Mouse (Mus musculus): Measurements from ENCODE around the gene Zfp536. TPM values are rescaled to one million over a fixed set of nuclear protein-coding genes. Genes with fewer than 3 reads are reported as not detected.

Gene Zfp536
- polyA plus RNA-seq, 1 experiment from 2014 or later = 9.2 TPM

- no peak overlapping the region for H3K4me2 ChIP-seq (replicated peaks; ENCODE audit: low read depth, low read length)
- WGBS = 78% methylated on average over 7 of the region's 7 CpGs
- no peak for ATAC-seq (ENCODE audit: low FRiP score, low TSS enrichment)
Observed at GRCm38 (mm10) chr7:37630410-37630809, 143.0 kb downstream of the Zfp536 start.

DNA sequence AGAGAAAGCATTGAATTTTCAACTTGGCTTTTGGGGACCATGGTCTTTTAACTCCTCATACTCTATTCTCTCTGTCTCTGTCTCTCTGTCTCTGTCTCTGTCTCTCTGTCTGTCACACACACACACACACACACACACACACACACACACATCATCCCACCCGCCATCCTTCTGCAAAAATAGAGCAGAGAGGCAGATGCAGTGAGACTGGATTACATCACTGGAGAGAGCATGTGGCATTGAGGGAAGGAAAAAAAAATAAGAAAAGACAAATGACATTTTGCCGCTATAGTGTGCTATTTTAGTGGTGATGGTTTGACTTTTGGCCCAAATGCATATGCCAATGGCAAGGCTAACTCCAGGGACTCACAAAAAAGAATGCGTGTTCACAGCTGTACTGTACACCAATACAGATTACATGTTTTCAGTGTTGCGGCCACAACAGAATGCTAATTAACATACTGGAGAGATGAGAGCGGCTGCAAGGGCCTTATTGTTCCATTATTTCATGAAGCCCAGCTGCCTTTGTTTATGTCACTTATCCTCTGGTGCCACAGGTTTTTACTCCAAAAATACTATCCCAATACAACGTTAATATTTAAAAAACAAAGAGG, 145.4 kb downstream of the Zfp536 start:
- Histone ChIP-seq H3K4me2 (replicated peaks; ENCODE audit: low read depth, low read length) (no peak overlapping the region), H3K9ac (ENCODE audit: low read depth, low read length) (no peak overlapping the region), H3K4me1 (ENCODE audit: control insufficient read depth, insufficient read depth, low read length) (0 out of 2 replicates have a peak, but pooled peaks cover 3% of the 10 kb centered on the region), H3K27ac (ENCODE audit: low read depth, low read length) (no peak overlapping the region), H3K36me3 (ENCODE audit: control insufficient read depth, insufficient read depth, low read length) (no peaks in the 10 kb centered on the region), H3K9me3 (ENCODE audit: control insufficient read depth, low read length) (no peaks in the 10 kb centered on the region), H3K27me3 (ENCODE audit: control insufficient read depth, insufficient read depth, low read length) (peaks cover 7% of the 10 kb centered on the region), H3K4me3 (ENCODE audit: low read length) (no peak overlapping the region)
- WGBS = 86% methylated on average over 6 of the region's 6 CpGs
- ATAC-seq (ENCODE audit: low FRiP score, low TSS enrichment) = no peak

More at GRCm38 (mm10) chr7:37630410-37630809, 143.0 kb downstream of the Zfp536 start:
- Histone ChIP-seq H3K36me3 (ENCODE audit: control insufficient read depth, insufficient read depth, low read length) (no peaks in the 10 kb centered on the region), H3K4me1 (ENCODE audit: control insufficient read depth, insufficient read depth, low read length) (no peaks in the 10 kb centered on the region), H3K27ac (ENCODE audit: low read depth, low read length) (no peak overlapping the region), H3K9ac (ENCODE audit: low read depth, low read length) (no peak overlapping the region), H3K9me3 (ENCODE audit: control insufficient read depth, low read length) (no peaks in the 10 kb centered on the region), H3K27me3 (ENCODE audit: control insufficient read depth, insufficient read depth, low read length) (peaks cover 4% of the 10 kb centered on the region), H3K4me3 (ENCODE audit: low read length) (no peak overlapping the region)

DNA sequence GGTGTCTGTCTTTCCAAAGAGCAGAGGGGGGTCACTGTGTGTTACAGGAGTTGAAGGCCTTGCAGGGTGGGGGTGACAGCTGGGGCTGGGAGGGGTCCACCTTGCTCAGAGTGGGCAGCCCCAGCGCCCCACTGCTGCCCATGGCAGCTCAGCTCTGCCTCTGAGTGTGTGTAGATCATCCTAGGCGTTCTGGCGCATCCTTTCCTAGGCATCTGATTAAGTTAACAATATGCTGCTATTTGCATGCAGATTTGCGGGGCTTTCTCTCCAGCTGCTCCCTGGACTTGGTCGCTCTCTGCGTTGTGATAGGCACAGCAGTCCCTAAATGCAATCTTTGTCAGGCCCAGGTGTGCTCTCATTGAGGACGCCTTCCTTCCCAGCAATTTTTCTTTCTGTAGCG, 147.7 kb downstream of the Zfp536 start:
- peaks cover 9% of the 10 kb centered on the region for H3K27me3 ChIP-seq (ENCODE audit: control insufficient read depth, insufficient read depth, low read length)
- no peak overlapping the region for H3K4me3 ChIP-seq (ENCODE audit: low read length)
- H3K4me1 ChIP-seq (ENCODE audit: control insufficient read depth, insufficient read depth, low read length) = 0 out of 2 replicates have a peak, but pooled peaks cover 3% of the 10 kb centered on the region
- no peak for ATAC-seq (ENCODE audit: low FRiP score, low TSS enrichment)
- H3K36me3 ChIP-seq (ENCODE audit: control insufficient read depth, insufficient read depth, low read length) = no peaks in the 10 kb centered on the region
- H3K9me3 ChIP-seq (ENCODE audit: control insufficient read depth, low read length) = no peaks in the 10 kb centered on the region
- H3K27ac ChIP-seq (ENCODE audit: low read depth, low read length) = no peak overlapping the region
- WGBS = 49% methylated on average over 8 of the region's 8 CpGs
- H3K9ac ChIP-seq (ENCODE audit: low read depth, low read length) = no peak overlapping the region
- H3K4me2 ChIP-seq (replicated peaks; ENCODE audit: low read depth, low read length) = no peak overlapping the region

DNA sequence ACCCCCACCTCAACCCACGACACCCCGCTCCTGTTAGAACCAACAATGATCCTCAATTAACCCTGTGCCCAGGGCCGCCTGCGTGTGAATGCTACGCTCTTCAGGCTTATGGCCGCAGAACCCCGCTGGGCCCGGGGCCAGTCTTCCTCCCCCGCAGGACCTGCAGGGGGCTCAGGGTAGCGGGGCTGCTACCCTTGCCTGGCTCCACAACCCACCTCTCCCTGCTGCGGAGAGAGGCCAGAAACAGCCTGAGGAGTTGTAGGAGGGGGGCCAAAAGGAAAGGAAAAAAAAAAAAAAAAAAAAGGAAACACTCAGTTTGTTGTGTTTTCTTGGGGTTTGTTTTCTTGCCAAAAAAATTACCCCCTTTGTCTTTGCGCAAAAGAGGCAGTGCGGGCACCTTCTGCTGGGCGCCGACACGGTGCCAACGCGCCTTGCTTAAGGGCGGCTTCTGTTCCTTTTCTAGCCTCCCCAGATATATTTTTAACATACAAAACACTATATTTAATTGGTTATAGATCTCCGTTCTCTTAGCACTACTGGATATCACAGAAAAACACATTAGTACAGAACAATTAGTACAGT, 148.6 kb downstream of the Zfp536 start:
- H3K9me3 ChIP-seq (ENCODE audit: control insufficient read depth, low read length) = no peaks in the 10 kb centered on the region
- H3K36me3 ChIP-seq (ENCODE audit: control insufficient read depth, insufficient read depth, low read length) = no peaks in the 10 kb centered on the region
- peak overlapping the region; percentile 52; the same call in 1 of the 2 replicates for H3K9ac ChIP-seq (ENCODE audit: low read depth, low read length)
- no peak overlapping the region for H3K27ac ChIP-seq (ENCODE audit: low read depth, low read length)
- peak overlapping the region; percentile 81 for H3K4me2 ChIP-seq (replicated peaks; ENCODE audit: low read depth, low read length)
- 8% methylated on average over 20 of the region's 20 CpGs for WGBS
- H3K27me3 ChIP-seq (ENCODE audit: control insufficient read depth, insufficient read depth, low read length) = peaks cover 9% of the 10 kb centered on the region
- 0 out of 2 replicates have a peak, but pooled peaks cover 3% of the 10 kb centered on the region for H3K4me1 ChIP-seq (ENCODE audit: control insufficient read depth, insufficient read depth, low read length)
- peak overlapping the region; percentile 44 for H3K4me3 ChIP-seq (ENCODE audit: low read length)
- ATAC-seq (ENCODE audit: low FRiP score, low TSS enrichment) = peak; percentile 63; the same call in 1 of the 2 replicates

DNA sequence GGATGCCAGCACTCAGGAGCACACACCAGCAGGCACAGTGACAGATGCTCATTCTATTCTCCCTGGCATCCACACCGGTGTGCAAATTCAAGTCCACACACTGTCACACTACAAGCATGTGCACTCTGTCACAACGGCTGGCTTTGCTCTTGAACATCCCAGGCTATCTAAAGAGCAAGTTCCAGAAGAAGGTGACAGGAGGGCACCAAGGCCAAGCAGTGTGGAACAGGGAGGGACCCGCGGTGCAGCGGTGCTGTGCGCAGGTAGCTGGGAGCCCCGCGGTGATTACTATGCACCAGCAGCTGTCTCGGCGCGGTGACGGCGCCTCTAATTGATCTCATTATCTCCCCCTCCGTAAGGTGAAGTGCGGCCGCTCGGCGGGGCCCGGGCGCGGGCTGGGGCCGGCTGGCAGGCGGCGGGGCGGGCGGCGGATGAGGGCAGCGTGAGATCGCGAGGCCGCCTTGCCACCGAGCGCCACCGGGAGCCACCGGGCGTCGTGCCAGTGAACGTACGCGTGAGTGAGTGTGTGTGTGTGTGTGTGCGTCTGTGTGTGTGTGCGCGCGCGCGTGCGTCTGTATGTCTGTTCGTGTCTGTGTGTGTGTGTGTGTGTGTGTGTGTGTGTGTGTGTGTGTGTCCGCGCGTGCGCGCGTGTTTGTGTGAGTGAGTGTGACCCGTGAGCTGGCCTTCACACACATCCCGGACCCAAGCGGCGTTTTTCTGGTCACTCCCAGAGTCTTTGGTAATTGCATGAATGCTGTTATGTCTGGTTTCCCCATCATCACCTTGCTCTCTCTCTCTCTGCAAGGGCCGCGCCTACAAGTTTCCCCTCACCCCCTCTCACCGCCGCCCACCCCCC, 149.3 kb downstream of the Zfp536 start:
- Histone ChIP-seq H3K9me3 (ENCODE audit: control insufficient read depth, low read length) (no peaks in the 10 kb centered on the region), H3K4me1 (ENCODE audit: control insufficient read depth, insufficient read depth, low read length) (0 out of 2 replicates have a peak, but pooled peaks cover 3% of the 10 kb centered on the region), H3K9ac (ENCODE audit: low read depth, low read length) (peak overlapping the region; percentile 52), H3K4me3 (ENCODE audit: low read length) (peak overlapping the region; percentile 44), H3K36me3 (ENCODE audit: control insufficient read depth, insufficient read depth, low read length) (no peaks in the 10 kb centered on the region), H3K4me2 (replicated peaks; ENCODE audit: low read depth, low read length) (peak overlapping the region; percentile 81), H3K27ac (ENCODE audit: low read depth, low read length) (no peak overlapping the region), H3K27me3 (ENCODE audit: control insufficient read depth, insufficient read depth, low read length) (peaks cover 9% of the 10 kb centered on the region)
- 2% methylated on average over 43 of the region's 62 CpGs for WGBS
- peak; percentile 66 for ATAC-seq (ENCODE audit: low FRiP score, low TSS enrichment)

DNA sequence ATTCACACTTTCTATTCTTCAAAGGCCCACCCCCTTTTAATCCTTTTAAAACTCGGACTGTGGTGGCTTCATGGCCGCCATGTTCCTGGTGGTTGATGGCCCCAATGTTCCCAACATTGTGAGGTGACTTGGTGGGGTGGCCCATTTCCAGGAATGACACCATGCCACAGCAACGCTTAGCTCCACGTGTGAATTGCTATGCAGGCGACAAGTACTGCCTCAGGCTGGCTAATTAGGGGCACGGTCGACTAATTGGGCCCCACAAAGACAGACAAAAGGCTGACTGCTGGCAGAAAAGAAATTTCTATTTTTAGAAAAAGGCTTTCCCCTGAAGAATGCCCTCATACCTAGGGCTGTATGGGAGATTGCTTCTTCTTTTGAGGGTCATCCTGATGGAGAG, 154.2 kb downstream of the Zfp536 start:
- Histone ChIP-seq H3K4me3 (ENCODE audit: low read length) (no peak overlapping the region), H3K27me3 (ENCODE audit: control insufficient read depth, insufficient read depth, low read length) (0 out of 2 replicates have a peak, but pooled peaks cover 5% of the 10 kb centered on the region), H3K36me3 (ENCODE audit: control insufficient read depth, insufficient read depth, low read length) (no peaks in the 10 kb centered on the region), H3K27ac (ENCODE audit: low read depth, low read length) (no peak overlapping the region), H3K4me2 (replicated peaks; ENCODE audit: low read depth, low read length) (no peak overlapping the region), H3K9me3 (ENCODE audit: control insufficient read depth, low read length) (no peaks in the 10 kb centered on the region), H3K9ac (ENCODE audit: low read depth, low read length) (no peak overlapping the region), H3K4me1 (ENCODE audit: control insufficient read depth, insufficient read depth, low read length) (no peaks in the 10 kb centered on the region)
- ATAC-seq (ENCODE audit: low FRiP score, low TSS enrichment) = no peak
- WGBS = 35% methylated on average over 7 of the region's 7 CpGs

GRCm38 (mm10) chr7:37617880-37618279, 155.6 kb downstream of the Zfp536 start:
- Histone ChIP-seq H3K36me3 (ENCODE audit: control insufficient read depth, insufficient read depth, low read length) (no peaks in the 10 kb centered on the region), H3K4me3 (ENCODE audit: low read length) (no peak overlapping the region), H3K4me1 (ENCODE audit: control insufficient read depth, insufficient read depth, low read length) (no peaks in the 10 kb centered on the region), H3K9me3 (ENCODE audit: control insufficient read depth, low read length) (no peaks in the 10 kb centered on the region), H3K9ac (ENCODE audit: low read depth, low read length) (no peak overlapping the region), H3K27me3 (ENCODE audit: control insufficient read depth, insufficient read depth, low read length) (0 out of 2 replicates have a peak, but pooled peaks cover 1% of the 10 kb centered on the region), H3K4me2 (replicated peaks; ENCODE audit: low read depth, low read length) (no peak overlapping the region), H3K27ac (ENCODE audit: low read depth, low read length) (no peak overlapping the region)
- no peak for ATAC-seq (ENCODE audit: low FRiP score, low TSS enrichment)
- 92% methylated on average over 2 of the region's 2 CpGs for whole genome bisulfite sequencing

DNA sequence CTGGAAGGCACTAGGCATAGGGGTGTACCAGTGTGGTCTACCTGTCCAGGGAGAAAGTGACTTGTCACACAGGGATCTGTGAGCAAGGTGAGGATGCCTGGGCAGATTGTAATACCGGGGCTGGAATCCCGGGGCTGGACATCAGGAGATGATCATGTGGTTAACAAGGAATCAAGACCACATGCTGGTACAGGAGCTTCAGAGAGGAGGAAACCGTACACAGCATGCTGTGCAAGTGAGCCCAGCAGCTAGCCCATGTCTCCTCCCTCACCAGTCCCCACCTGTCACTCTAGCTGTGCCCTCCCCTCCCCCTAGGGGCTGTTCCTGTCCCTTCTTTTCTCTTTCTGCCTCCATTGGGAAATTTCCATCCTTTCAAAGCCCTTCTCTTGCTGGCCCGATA, 157.5 kb downstream of the Zfp536 start:
- Histone ChIP-seq H3K4me1 (ENCODE audit: control insufficient read depth, insufficient read depth, low read length) (no peaks in the 10 kb centered on the region), H3K27ac (ENCODE audit: low read depth, low read length) (no peak overlapping the region), H3K9me3 (ENCODE audit: control insufficient read depth, low read length) (no peaks in the 10 kb centered on the region), H3K4me3 (ENCODE audit: low read length) (no peak overlapping the region), H3K9ac (ENCODE audit: low read depth, low read length) (no peak overlapping the region), H3K36me3 (ENCODE audit: control insufficient read depth, insufficient read depth, low read length) (no peaks in the 10 kb centered on the region), H3K4me2 (replicated peaks; ENCODE audit: low read depth, low read length) (no peak overlapping the region), H3K27me3 (ENCODE audit: control insufficient read depth, insufficient read depth, low read length) (no peaks in the 10 kb centered on the region)
- 96% methylated on average over 4 of the region's 4 CpGs for WGBS
- no peak for ATAC-seq (ENCODE audit: low FRiP score, low TSS enrichment)
